Mouse (Mus musculus) mouse trophoblast stem cell (cell line): ENCODE results near the gene Acer2.

Experiments used
- in situ Hi-C, 2 experiments: fragments of 300-500 bp; cut with MseI, MboI; formaldehyde crosslinking; loops; 2 replicates in 1 of 2; 3 replicates in 1 of 2; pipeline ENCODE4 v1.15.1; 2025

Acer2 gene

GRCm38 (mm10) chr4:86948794-86949193, 74.6 kb downstream of the Acer2 start:
- in situ Hi-C loops, result no loop called here

- in situ Hi-C loops, result no loop called here
Observed at GRCm38 (mm10) chr4:86953519-86953918, 79.3 kb downstream of the Acer2 start.

GRCm38 (mm10) chr4:86955448-86955847, 81.3 kb downstream of the Acer2 start:
- in situ Hi-C loops, result no loop called here

- in situ Hi-C loops, result no loop called here
Observed at GRCm38 (mm10) chr4:86957576-86958411, 83.6 kb downstream of the Acer2 start.

DNA sequence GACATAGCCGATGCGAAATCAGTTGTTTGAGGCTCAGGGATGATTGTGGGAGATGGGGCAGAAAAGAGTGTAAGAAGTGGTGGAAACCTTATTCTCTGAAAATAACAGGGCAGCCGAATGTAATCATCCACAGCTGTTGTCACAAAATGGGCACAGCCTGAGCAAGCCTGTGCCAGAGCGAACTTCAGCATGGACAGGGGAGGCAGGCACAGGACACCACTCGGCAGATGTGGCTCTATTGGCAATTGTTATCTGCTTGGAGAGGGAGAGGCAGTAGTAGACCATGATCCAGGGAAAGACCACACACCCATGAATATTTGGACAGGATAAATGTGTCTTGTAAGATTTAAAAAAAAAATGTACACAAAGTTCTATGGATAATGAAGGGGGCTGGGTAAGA, 103.1 kb downstream of the Acer2 start:
- in situ Hi-C loops, result no loop called here
